Mouse (Mus musculus) hindbrain, embryonic 10.5 days (tissue): ENCODE measurements at regions not wholly inside any gene's neighbourhood (a gene's known extent, or its start where the extent isn't known, plus 50 kb on each side); places are given as distances from the start of the nearest gene placed in this dataset.

Source experiments
- DNase-seq: peaks from one replicate; pipeline ENCODE4 v3.0.0-alpha.2; 2017; ENCODE audit warnings: low spot score
- H3K27ac ChIP-seq: fragments of 300-500 bp; sonication (generic); 2 replicates; pipeline ENCODE4 v1.5.1; 2016; ENCODE audit warnings: mild to moderate bottlenecking, moderate library complexity
- H3K27me3 ChIP-seq: fragments of 300-500 bp; sonication (generic); 2 replicates; pipeline ENCODE4 v1.6.1; 2016; ENCODE audit warnings: mild to moderate bottlenecking; ENCODE audit not compliant: poor library complexity, insufficient read depth, severe bottlenecking
- H3K36me3 ChIP-seq: fragments of 300-500 bp; sonication (generic); 2 replicates; pipeline ENCODE4 v1.6.1; 2016; ENCODE audit warnings: mild to moderate bottlenecking, moderate library complexity
- H3K4me1 ChIP-seq: fragments of 300-500 bp; sonication (generic); replicated peaks from 2 replicates; pipeline ENCODE4 v1.6.1; 2016; ENCODE audit warnings: mild to moderate bottlenecking
- H3K4me3 ChIP-seq: fragments of 300-500 bp; sonication (generic); 2 replicates; pipeline ENCODE4 v1.5.1; 2016; ENCODE audit warnings: mild to moderate bottlenecking, moderate library complexity
- H3K9me3 ChIP-seq: fragments of 300-500 bp; sonication (generic); 2 replicates; pipeline ENCODE4 v1.6.1; 2016; ENCODE audit warnings: mild to moderate bottlenecking, moderate library complexity
- WGBS: fragments of 180-500 bp; shearing (Covaris S2); methylation state at CpG from one replicate; pipeline ENCODE4 v1.1.7; 2016; 5-methylcytosine and 5-hydroxymethylcytosine counted together

DNA sequence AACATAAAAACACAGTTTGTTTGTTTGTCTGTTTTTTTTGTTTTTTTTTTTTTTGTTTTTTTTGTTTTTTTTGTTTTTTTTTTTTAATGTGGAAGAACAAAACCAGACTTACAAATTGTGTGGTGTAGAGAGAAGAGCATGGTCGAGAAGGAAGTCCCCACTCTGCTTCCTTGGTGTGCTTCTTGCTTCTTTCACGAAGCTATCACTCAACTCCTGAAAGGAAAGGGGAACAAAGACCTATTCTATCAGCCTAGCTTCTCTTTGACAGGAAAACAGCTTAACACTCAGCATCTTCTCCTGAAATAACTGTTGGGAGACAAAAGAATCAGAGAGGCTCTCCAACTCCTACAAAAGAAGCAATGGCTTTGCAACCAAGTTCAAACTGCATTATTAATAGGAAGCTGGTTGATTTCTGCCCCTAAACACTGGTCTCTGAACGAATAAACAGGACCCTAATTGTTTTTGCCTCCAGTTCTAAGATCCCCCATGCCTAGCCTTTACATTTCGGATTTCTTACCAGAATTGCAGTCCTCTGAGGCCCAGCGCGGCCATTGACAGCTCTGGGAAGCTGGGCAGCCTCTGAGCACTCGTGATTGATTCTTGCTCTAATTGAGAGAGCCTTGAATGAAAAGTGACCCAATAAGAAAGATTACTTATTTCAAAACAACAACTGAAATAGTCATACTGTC lies 230.2 kb downstream of the Ttll7 start:
- peaks cover 58% of the 10 kb centered on the region for H3K4me1 ChIP-seq
- DNase-seq = peak; percentile 35

DNA sequence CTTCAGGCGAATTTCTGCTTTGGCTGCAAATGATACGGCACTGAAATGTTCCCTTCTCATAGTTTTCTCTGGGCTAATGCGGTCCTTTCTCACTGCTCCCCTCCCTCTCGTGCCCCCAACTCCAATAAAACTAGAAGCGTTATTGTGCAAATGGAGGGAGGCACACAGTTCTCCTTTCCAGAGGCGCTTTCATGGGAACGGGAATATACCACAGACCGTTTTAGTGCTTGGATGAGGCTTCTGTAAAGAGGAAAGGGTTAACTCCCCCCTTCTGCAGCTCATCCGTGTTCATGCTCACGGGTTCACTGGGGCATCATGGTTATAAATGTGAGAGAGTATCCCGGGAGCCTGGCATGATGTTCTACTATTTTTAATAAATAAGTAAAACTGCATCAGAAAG lies 231.2 kb downstream of the Ttll7 start:
- WGBS = 51% methylated on average over 11 of the region's 11 CpGs
- no peak for DNase-seq

More for the DNA sequence above, 230.2 kb downstream of the Ttll7 start:
- H3K4me3 ChIP-seq = no peak overlapping the region
- H3K9me3 ChIP-seq = no peaks in the 10 kb centered on the region
- no peaks in the 10 kb centered on the region for H3K27me3 ChIP-seq
- H3K36me3 ChIP-seq = no peaks in the 10 kb centered on the region
- WGBS = 16% methylated on average over 7 of the region's 7 CpGs
- H3K27ac ChIP-seq = peak overlapping the region; percentile 86

DNA sequence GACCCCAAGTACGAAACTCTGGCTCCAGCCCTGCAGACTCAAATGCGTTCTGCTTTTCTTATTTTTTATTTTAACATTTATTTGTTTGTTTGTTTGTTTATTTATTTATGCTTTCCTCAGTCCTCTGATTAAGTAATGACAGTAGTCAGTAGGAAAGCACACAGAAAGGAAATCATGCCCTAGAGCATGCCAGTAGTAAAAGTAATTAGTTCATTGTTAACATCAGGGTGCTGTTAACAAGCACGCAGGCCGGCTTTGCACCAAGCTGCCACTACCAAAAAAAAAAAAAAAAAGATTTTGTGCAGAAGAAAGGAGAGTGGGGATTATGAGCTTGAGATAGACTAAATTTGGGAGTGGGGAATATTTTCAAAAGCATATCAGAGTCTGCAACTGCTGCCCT lies 231.7 kb downstream of the Ttll7 start:
- peaks cover 58% of the 10 kb centered on the region for H3K4me1 ChIP-seq
- DNase-seq = no peak

More for the DNA sequence above, 231.2 kb downstream of the Ttll7 start:
- no peaks in the 10 kb centered on the region for H3K36me3 ChIP-seq
- H3K27me3 ChIP-seq = no peaks in the 10 kb centered on the region
- H3K4me3 ChIP-seq = no peak overlapping the region
- peak overlapping the region; percentile 86 for H3K27ac ChIP-seq
- H3K4me1 ChIP-seq = peaks cover 58% of the 10 kb centered on the region
- H3K9me3 ChIP-seq = no peaks in the 10 kb centered on the region

DNA sequence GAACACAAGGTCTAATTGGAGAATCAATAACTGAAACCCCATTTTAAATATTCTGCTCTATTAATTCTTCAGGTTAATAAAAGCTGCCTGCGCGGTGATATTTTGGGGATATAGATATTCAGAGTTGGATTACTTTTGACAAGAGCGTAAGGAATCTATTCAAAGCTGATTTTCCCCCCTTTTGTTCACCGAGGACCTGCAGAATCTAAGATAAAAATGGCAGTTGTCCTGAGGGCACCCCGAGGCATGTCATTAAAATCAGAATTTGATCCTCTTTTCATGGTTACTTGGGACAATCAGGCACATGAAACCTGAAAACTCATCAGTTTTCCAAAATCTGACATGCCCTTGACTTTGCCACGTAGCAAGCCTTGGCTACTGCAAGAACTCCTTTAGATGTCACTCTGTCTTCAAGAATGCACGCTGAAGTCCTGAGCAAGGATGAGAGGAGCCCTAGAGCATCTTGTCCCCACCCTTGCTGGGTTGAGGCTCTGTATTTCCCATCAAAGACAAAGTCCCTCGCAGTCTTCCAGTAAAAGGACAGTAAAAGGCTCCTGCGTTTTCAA lies 232.5 kb downstream of the Ttll7 start:
- Histone ChIP-seq H3K27ac (no peak overlapping the region), H3K9me3 (no peaks in the 10 kb centered on the region), H3K27me3 (no peaks in the 10 kb centered on the region), H3K36me3 (no peaks in the 10 kb centered on the region), H3K4me3 (no peak overlapping the region), H3K4me1 (peaks cover 57% of the 10 kb centered on the region)
- 56% methylated on average over 9 of the region's 9 CpGs for WGBS
- no peak for DNase-seq

More for the DNA sequence above, 231.7 kb downstream of the Ttll7 start:
- peak overlapping the region; percentile 86; the same call in 1 of the 2 replicates for H3K27ac ChIP-seq
- H3K36me3 ChIP-seq = no peaks in the 10 kb centered on the region
- 68% methylated on average over 4 of the region's 4 CpGs for WGBS
- no peak overlapping the region for H3K4me3 ChIP-seq
- H3K9me3 ChIP-seq = no peaks in the 10 kb centered on the region
- no peaks in the 10 kb centered on the region for H3K27me3 ChIP-seq

DNA sequence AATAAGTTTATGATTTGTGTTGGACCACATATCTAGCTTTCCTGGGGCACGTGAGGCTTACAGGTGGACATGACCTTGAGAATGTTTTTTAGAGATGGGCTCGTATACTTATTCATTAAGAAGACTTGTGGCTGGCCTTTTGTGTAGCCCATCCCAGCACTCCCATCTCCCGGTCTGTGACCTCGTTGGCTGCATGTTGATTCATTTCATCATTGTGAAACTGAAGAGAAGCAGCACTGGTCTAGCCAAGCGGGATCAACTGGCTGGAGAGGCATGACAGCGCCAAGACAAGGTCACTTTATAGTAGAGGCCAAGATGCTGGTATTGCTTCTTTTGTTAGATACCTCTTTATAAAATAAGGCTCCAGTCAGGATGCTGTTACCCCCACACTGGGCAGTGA lies 236.0 kb downstream of the Ttll7 start:
- 87% methylated on average over 6 of the region's 6 CpGs for WGBS

DNA sequence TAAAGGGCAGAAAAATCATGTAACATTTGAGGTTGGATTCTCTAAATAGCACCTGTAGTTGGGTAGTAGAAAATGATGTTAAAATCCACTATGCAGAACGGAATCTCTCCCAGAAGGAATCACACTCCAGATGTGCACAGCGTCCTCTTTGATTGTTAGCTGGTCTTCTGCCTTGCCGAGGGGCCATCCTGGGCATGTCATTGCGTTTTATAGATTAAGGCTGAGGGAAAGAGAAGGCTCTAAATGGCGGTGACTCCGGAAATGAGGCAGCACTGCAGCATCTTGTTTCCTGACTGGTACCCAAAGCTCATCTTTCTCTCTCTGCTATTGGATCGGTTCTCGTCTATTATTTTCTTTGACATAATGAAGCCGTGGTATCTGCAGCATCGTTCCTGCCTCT lies 237.5 kb downstream of the Ttll7 start:
- 87% methylated on average over 10 of the region's 10 CpGs for WGBS
- no peak for DNase-seq
- Histone ChIP-seq H3K27ac (no peak overlapping the region), H3K4me3 (no peak overlapping the region), H3K36me3 (no peaks in the 10 kb centered on the region), H3K9me3 (no peaks in the 10 kb centered on the region), H3K4me1 (peaks cover 12% of the 10 kb centered on the region; the same call in 1 of the 2 replicates), H3K27me3 (no peaks in the 10 kb centered on the region)

More for the DNA sequence above, 236.0 kb downstream of the Ttll7 start:
- H3K27me3 ChIP-seq = no peaks in the 10 kb centered on the region
- H3K4me3 ChIP-seq = no peak overlapping the region
- no peak for DNase-seq
- H3K9me3 ChIP-seq = no peaks in the 10 kb centered on the region
- H3K27ac ChIP-seq = no peak overlapping the region
- H3K36me3 ChIP-seq = no peaks in the 10 kb centered on the region
- peaks cover 27% of the 10 kb centered on the region; the same call in 1 of the 2 replicates for H3K4me1 ChIP-seq

DNA sequence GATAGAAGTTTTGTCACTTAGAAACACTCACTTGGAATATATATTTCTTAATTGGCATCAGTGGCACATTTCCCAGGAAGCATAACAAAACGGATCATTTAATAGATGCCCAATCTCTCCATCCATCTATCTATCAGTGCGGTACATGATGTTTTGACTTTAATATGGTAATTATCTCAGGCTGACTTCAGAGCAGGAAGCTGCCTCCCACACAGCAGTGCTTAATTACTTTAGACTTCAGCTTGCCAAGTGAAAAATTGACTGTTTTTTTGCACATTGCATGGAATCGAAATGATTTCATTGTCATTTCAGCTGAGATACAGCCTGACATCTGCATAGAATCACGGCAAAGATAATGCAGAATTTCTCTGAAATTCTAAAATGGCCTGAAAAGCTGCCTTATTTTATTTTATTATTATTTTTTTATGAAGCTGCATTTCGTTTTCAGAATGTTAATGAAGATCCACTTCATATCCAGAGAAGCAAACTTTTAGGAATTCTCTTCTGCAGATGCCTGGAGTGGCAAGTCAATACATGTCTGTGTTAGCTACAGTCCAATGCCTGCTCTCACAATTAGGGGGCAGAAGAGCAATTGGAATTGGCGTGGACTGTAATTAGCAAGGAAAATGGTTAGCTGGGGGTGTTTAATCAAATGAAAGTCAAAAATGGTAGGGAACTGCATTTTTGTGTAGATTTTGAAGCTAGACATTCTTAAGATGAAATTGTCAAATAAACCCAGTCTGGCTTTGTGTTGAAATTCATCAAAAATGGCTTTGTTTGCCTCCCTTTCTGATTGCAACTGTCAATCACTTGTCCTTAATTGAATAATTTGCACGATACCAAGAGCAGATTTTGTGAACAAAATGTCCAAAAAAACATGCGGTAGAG lies 240.3 kb downstream of the Ttll7 start:
- no peak overlapping the region for H3K27ac ChIP-seq
- H3K36me3 ChIP-seq = no peaks in the 10 kb centered on the region
- no peak for DNase-seq
- H3K27me3 ChIP-seq = no peaks in the 10 kb centered on the region
- no peaks in the 10 kb centered on the region for H3K4me1 ChIP-seq
- 75% methylated on average over 8 of the region's 8 CpGs for WGBS
- H3K9me3 ChIP-seq = no peaks in the 10 kb centered on the region
- H3K4me3 ChIP-seq = no peak overlapping the region

DNA sequence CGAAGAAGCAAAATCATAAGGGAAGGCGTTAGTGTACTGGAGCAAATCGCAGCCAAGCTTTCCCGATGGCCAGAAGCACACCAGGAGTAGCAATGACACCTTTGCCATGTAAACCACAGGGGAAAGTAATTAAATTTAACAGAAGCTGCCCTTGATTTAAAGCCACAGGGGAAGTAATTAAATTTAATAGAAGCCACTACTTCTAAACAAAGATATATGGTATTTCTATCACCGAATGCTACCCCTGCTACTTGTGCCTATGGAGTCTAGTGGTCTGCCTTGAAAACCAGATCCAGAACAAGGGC lies 240.9 kb downstream of the Ttll7 start:
- Histone ChIP-seq H3K36me3 (no peaks in the 10 kb centered on the region), H3K27me3 (no peaks in the 10 kb centered on the region), H3K4me1 (peaks cover 2% of the 10 kb centered on the region), H3K27ac (no peak overlapping the region), H3K4me3 (no peak overlapping the region), H3K9me3 (no peaks in the 10 kb centered on the region)
- WGBS = 83% methylated on average over 5 of the region's 5 CpGs
- DNase-seq = no peak

DNA sequence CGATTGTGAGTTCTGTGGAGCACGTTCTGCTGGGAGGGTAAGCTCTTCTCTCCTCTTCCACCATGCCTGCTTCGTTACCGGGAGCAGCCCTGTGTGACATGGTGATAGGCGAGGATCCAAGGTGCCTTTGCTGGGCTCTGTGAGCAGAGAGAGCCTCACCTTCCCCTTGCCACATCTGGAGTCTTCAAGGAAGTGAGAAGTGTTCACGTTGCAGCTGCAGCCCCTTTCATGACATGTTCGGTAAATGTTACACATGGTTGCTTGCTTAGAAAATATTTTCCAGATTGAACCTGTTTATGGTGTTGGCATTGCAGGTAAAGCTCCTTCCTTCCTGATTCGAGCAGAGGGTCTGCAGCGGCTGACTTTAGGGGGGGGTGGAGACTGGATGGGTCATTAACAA lies 244.0 kb downstream of the Ttll7 start:
- Histone ChIP-seq H3K36me3 (no peaks in the 10 kb centered on the region), H3K27ac (no peak overlapping the region), H3K9me3 (no peaks in the 10 kb centered on the region), H3K4me3 (no peak overlapping the region), H3K27me3 (peaks cover 5% of the 10 kb centered on the region; the same call in 1 of the 2 replicates), H3K4me1 (peaks cover 15% of the 10 kb centered on the region)
- no peak for DNase-seq
- 65% methylated on average over 9 of the region's 9 CpGs for WGBS

DNA sequence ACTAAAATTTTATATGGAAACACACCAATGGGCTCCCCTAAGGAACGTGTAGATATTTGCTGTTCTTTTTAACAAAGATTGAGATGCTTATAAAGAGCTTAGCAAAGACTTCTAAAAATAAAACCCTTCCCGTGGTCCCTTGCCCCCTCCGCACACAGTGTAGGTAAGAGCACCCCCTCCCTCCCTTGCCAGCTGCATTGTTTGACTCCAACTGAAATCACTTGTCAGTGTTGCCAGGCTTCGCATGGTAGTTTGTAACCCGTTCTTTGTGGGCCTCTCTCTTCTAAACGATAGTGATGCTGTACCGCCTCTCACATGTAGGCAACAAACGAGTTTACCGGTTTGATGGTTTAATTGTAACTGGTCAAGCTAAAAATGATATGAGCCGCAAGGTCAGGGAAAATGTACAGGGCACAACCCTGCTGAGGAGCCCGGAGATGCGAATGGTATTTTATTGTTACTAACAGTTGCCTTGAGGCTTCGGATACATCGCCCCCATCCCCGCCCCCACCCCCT lies 246.0 kb downstream of the Ttll7 start:
- Histone ChIP-seq H3K4me1 (peaks cover 22% of the 10 kb centered on the region), H3K27ac (peak overlapping the region; percentile 50), H3K27me3 (peaks cover 5% of the 10 kb centered on the region; the same call in 1 of the 2 replicates), H3K9me3 (no peaks in the 10 kb centered on the region), H3K36me3 (no peaks in the 10 kb centered on the region), H3K4me3 (no peak overlapping the region)
- DNase-seq = no peak
- WGBS = 30% methylated on average over 15 of the region's 15 CpGs

DNA sequence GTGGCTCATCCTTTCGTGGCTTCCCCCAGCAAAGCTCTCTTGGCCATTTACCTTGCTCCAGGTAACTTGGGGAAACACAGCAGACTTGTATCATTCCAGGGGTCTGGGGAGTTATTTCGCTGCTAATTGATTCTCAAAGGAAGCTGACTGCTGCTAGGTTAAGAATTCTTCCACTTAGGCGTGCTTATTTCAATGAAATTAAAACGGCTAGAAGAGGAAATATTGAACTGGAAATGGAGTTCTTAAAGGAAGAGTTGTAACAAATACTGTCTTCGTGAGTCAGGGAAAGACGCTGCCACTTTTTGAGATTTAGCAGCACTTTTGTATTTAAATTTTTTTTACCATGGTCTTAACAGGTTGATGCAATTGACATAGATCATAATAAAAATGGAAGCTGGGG lies 246.4 kb downstream of the Ttll7 start:
- WGBS = 39% methylated on average over 6 of the region's 6 CpGs
- peaks cover 5% of the 10 kb centered on the region; the same call in 1 of the 2 replicates for H3K27me3 ChIP-seq
- no peaks in the 10 kb centered on the region for H3K9me3 ChIP-seq
- no peak overlapping the region for H3K4me3 ChIP-seq
- peak overlapping the region; percentile 50; the same call in 1 of the 2 replicates for H3K27ac ChIP-seq
- DNase-seq = no peak
- no peaks in the 10 kb centered on the region for H3K36me3 ChIP-seq
- H3K4me1 ChIP-seq = peaks cover 26% of the 10 kb centered on the region

DNA sequence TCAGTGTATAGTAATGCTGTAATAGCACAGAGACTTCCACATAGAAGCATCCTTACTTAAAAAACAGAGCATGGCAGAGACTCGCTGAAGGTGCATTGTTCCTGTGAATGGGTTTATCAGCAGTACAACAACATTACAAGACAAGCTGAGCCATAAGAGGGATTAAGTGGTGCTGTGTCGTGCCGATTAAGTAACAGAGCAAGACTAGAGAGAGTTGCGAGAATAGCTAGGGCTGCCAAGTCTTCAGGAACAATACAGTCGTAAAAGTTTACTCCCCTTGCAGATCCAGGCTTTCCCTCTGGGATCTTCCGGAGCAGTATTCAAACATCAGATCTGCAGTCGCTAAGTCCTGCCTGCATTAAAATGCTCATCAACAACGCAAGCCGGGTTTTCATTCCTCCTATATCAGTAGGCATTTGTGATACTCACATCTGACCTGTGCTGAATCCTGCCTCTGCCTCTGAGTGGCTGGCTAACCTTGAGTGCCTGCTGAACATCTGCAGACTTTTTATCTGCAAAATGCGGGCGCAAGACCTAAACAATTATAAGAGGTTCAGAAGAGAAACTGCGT lies 247.1 kb downstream of the Ttll7 start:
- WGBS = 46% methylated on average over 12 of the region's 12 CpGs
- H3K27ac ChIP-seq = no peak overlapping the region
- no peak for DNase-seq
- no peaks in the 10 kb centered on the region for H3K9me3 ChIP-seq
- H3K4me1 ChIP-seq = peaks cover 26% of the 10 kb centered on the region
- peaks cover 5% of the 10 kb centered on the region; the same call in 1 of the 2 replicates for H3K27me3 ChIP-seq
- H3K36me3 ChIP-seq = no peaks in the 10 kb centered on the region
- H3K4me3 ChIP-seq = no peak overlapping the region
